ENCODE assay signal across 28 mouse cellular contexts in genomic region chr8:94794782-94795181, GRCm38 (mm10). TPM values are rescaled to one million over a fixed set of nuclear protein-coding genes. Genes with fewer than 3 reads are reported as not detected.
A peak's percentile ranks its signal among the peaks of the same experiment; 100 is the strongest.
DNase-seq lines count a peak whose midpoint lies in the region; ATAC-seq and TF ChIP-seq lines count a peak whose summit lies in the region.
"Had no signal": no experiment of that assay in that cellular context is flagged by ENCODE, and none has a peak within 500 bp of the region (broad histone marks: within the 10 kb centered on the region; RNA-seq: fewer than 3 reads in every experiment).

No protein-coding gene starts in this region.

- no peak for TF ChIP-seq EP300 in heart, adult 2 months (IDR thresholded peaks at IDR 0.05; ENCODE audit: insufficient read depth, low read depth, low read length)

- H3K9me3 ChIP-seq in heart, embryonic 12.5 days (replicated peaks) = no peaks in the 10 kb centered on the region
- H3K9me3 ChIP-seq in liver, embryonic 13.5 days (replicated peaks) = no peaks in the 10 kb centered on the region
- no peaks in the 10 kb centered on the region for H3K9me3 ChIP-seq in liver, embryonic 11.5 days (ENCODE audit: control insufficient read depth, low read length)
- H3K9me3 ChIP-seq: hindbrain, embryonic 10.5 days; limb, embryonic 12.5 days; lung, embryonic 15.5 days; midbrain, embryonic 13.5 days; neural tube, embryonic 13.5 days had no signal

- no peaks in the 10 kb centered on the region for H3K36me3 ChIP-seq in heart, adult 2 months (ENCODE audit: control insufficient read depth, insufficient read depth, low read length)
- no peaks in the 10 kb centered on the region for H3K36me3 ChIP-seq in heart, embryonic 12.5 days
- H3K36me3 ChIP-seq in liver, embryonic 13.5 days = no peaks in the 10 kb centered on the region
- no peaks in the 10 kb centered on the region for H3K36me3 ChIP-seq in liver, embryonic 11.5 days (ENCODE audit: control insufficient read depth, insufficient read depth, low read length)
- H3K36me3 ChIP-seq: hindbrain, embryonic 10.5 days; limb, embryonic 12.5 days; lung, embryonic 15.5 days; midbrain, embryonic 13.5 days; neural tube, embryonic 13.5 days had no signal

- intact Hi-C loops in heart, adult 2 months (cut with DNase I) = no loop called here

- no peak for DNase-seq in heart, adult 2 months
- no peak for DNase-seq in liver, embryonic 13.5 days
- no peak for DNase-seq in liver, embryonic 11.5 days (ENCODE audit: low spot score)
- peak; percentile 36 for DNase-seq in naive thymus-derived CD4-positive, alpha-beta T cell, adult 2 months (ENCODE audit: low read depth)
- no peak for DNase-seq in spleen, adult 18-20 months
- DNase-seq in adrenal gland, adult 8-10 months = no peak
- DNase-seq: cerebellum, adult 2 months; cerebellum, postnatal 36 days; gastrocnemius, postnatal 36 days; kidney, adult 18-20 months; kidney, postnatal 36 days; layer of hippocampus, adult 9-11 months; right cerebral cortex, adult 18-20 months; thymus, postnatal 4 days had no signal

- H3K9ac ChIP-seq in heart, adult 2 months (ENCODE audit: low read depth, low read length) = no peak overlapping the region
- H3K9ac ChIP-seq in heart, embryonic 12.5 days = no peak overlapping the region
- no peak overlapping the region for H3K9ac ChIP-seq in liver, embryonic 13.5 days
- no peak overlapping the region for H3K9ac ChIP-seq in liver, embryonic 11.5 days (ENCODE audit: low read depth, low read length)
- H3K9ac ChIP-seq: limb, embryonic 12.5 days; lung, embryonic 15.5 days; midbrain, embryonic 13.5 days; neural tube, embryonic 13.5 days had no signal

- no peak overlapping the region for H3K27ac ChIP-seq in heart, adult 2 months
- H3K27ac ChIP-seq in heart, embryonic 12.5 days (ENCODE audit: poor library complexity, severe bottlenecking) = no peak overlapping the region
- no peak overlapping the region for H3K27ac ChIP-seq in liver, embryonic 13.5 days
- no peak overlapping the region for H3K27ac ChIP-seq in liver, embryonic 11.5 days (ENCODE audit: low read depth, low read length)
- H3K27ac ChIP-seq: hindbrain, embryonic 10.5 days; hindbrain, postnatal 0 days; limb, embryonic 12.5 days; lung, embryonic 15.5 days; midbrain, embryonic 13.5 days; neural tube, embryonic 13.5 days had no signal

- H3K4me1 ChIP-seq in heart, adult 2 months (ENCODE audit: control insufficient read depth, insufficient read depth, low read length) = no peaks in the 10 kb centered on the region
- no peaks in the 10 kb centered on the region for H3K4me1 ChIP-seq in heart, embryonic 12.5 days (replicated peaks)
- peaks cover 12% of the 10 kb centered on the region for H3K4me1 ChIP-seq in liver, embryonic 13.5 days (replicated peaks)
- no peaks in the 10 kb centered on the region for H3K4me1 ChIP-seq in liver, embryonic 11.5 days (replicated peaks; ENCODE audit: control insufficient read depth, insufficient read depth, low read length)
- H3K4me1 ChIP-seq: hindbrain, embryonic 10.5 days; limb, embryonic 12.5 days; lung, embryonic 15.5 days; neural tube, embryonic 13.5 days had no signal

- TF ChIP-seq CTCF in heart, adult 2 months (IDR thresholded peaks at IDR 0.05) = 0 out of 2 replicates have a peak, but pooled peaks have one; percentile 5

- no peaks in the 10 kb centered on the region for H3K27me3 ChIP-seq in heart, adult 2 months (ENCODE audit: control insufficient read depth, insufficient read depth, low read length)
- 0 out of 2 replicates have a peak, but pooled peaks cover 4% of the 10 kb centered on the region for H3K27me3 ChIP-seq in heart, embryonic 12.5 days (replicated peaks)
- H3K27me3 ChIP-seq in liver, embryonic 13.5 days = peaks cover 19% of the 10 kb centered on the region
- H3K27me3 ChIP-seq in liver, embryonic 11.5 days (replicated peaks; ENCODE audit: control insufficient read depth, insufficient read depth, low read length) = no peaks in the 10 kb centered on the region
- H3K27me3 ChIP-seq: limb, embryonic 12.5 days; lung, embryonic 15.5 days; midbrain, embryonic 13.5 days; neural tube, embryonic 13.5 days had no signal

- no peaks in the 10 kb centered on the region for H3K79me2 ChIP-seq in heart, adult 2 months (replicated peaks; ENCODE audit: control insufficient read depth, insufficient read depth, low read length)

- 93% methylated on average over 2 of the region's 2 CpGs for WGBS in heart, adult 2 months
- 90% methylated on average over 2 of the region's 2 CpGs for WGBS in heart, embryonic 12.5 days
- 78% methylated on average over 2 of the region's 2 CpGs for WGBS in liver, embryonic 13.5 days (ENCODE audit: insufficient replicate concordance)
- 90% methylated on average over 2 of the region's 2 CpGs for WGBS in liver, embryonic 11.5 days

- no peak overlapping the region for H3K4me2 ChIP-seq in heart, embryonic 12.5 days
- no peak overlapping the region for H3K4me2 ChIP-seq in liver, embryonic 13.5 days
- no peak overlapping the region for H3K4me2 ChIP-seq in liver, embryonic 11.5 days
- H3K4me2 ChIP-seq: limb, embryonic 12.5 days; lung, embryonic 15.5 days; midbrain, embryonic 13.5 days; neural tube, embryonic 13.5 days had no signal

- no peak for TF ChIP-seq POLR2A in heart, adult 2 months (IDR thresholded peaks at IDR 0.05; ENCODE audit: insufficient read depth, low read depth, low read length)

- ATAC-seq in heart, embryonic 12.5 days (ENCODE audit: insufficient number of reproducible peaks, low FRiP score) = no peak
- ATAC-seq in liver, embryonic 13.5 days (ENCODE audit: low read depth) = peak; percentile 58; the same call in 1 of the 2 replicates
- ATAC-seq in liver, embryonic 11.5 days (replicated peaks; ENCODE audit: low FRiP score) = no peak
- ATAC-seq in erythroblast, adult 5-6 weeks (replicated peaks; ENCODE audit: low FRiP score, poor library complexity, severe bottlenecking) = peak; percentile 86
- ATAC-seq: forebrain, embryonic 14.5 days; hindbrain, postnatal 0 days; midbrain, embryonic 13.5 days had no signal

- no peak overlapping the region for H3K4me3 ChIP-seq in heart, adult 2 months
- no peak overlapping the region for H3K4me3 ChIP-seq in heart, embryonic 12.5 days
- no peak overlapping the region for H3K4me3 ChIP-seq in liver, embryonic 13.5 days (replicated peaks)
- no peak overlapping the region for H3K4me3 ChIP-seq in liver, embryonic 11.5 days (ENCODE audit: low read depth, low read length)
- H3K4me3 ChIP-seq: erythroblast, embryonic 14.5 days; hindbrain, embryonic 10.5 days; limb, embryonic 12.5 days; lung, embryonic 15.5 days; midbrain, embryonic 13.5 days; neural tube, embryonic 13.5 days had no signal

RNA-seq across cellular contexts. Expression of gene Ccl17, which starts 15.5 kb away (rescaled TPM):
- total RNA-seq in heart, adult 2 months (2021) = not detected
- polyA plus RNA-seq in heart, adult 2 months (2012; rRNA removed) = 0.62 TPM in 1 of 2 replicates, not detected in the other
- polyA plus RNA-seq in heart, embryonic 12.5 days (2016; fragmentation: Nextera tagmentation; extraction: Ambion mirVana) = 0.75 TPM in 1 of 2 replicates, not detected in the other
- polyA plus RNA-seq in liver, embryonic 13.5 days (2015; fragmentation: Nextera tagmentation; extraction: Ambion mirVana) = 0.36 and 0.48 TPM in 2 replicates
- polyA plus RNA-seq in liver, embryonic 11.5 days (2014; fragmentation: Nextera tagmentation; extraction: Ambion mirVana) = 0.62 and 1.3 TPM in 2 replicates
- not detected in 2 replicates for total RNA-seq in erythroblast, adult 5-6 weeks (2015; ENCODE audit: low replicate concordance)
- total RNA-seq in erythroblast, adult 5-6 weeks (2017; ENCODE audit: low replicate concordance) = 0.77 TPM in 1 of 2 replicates, not detected in the other
- 1 to 10 TPM in 3 of 4 experiments, under 1 TPM in 1; 0.55 to 4.4 (median 1.7) TPM for total RNA-seq in adrenal gland, adult 8-10 months (2022)
- total RNA-seq: gastrocnemius, postnatal 36 days; hindbrain, postnatal 0 days had no signal
- polyA plus RNA-seq: brain, embryonic 14.5 days; embryonic facial prominence, embryonic 11.5 days; erythroblast, embryonic 14.5 days; heart, postnatal 0 days; hindbrain, embryonic 10.5 days; limb, embryonic 12.5 days; neural tube, embryonic 13.5 days had no signal

RNA-seq across cellular contexts. Expression of gene Cx3cl1, which starts 23.0 kb away (rescaled TPM):
- 1 to 10 TPM; 5.1 to 5.4 TPM for total RNA-seq in heart, adult 2 months (2021)
- polyA plus RNA-seq in heart, adult 2 months (2012; rRNA removed) = 11.3 and 12.0 TPM in 2 replicates
- polyA plus RNA-seq in heart, embryonic 12.5 days (2016; fragmentation: Nextera tagmentation; extraction: Ambion mirVana) = 13.1 and 15.2 TPM in 2 replicates
- polyA plus RNA-seq in liver, embryonic 13.5 days (2015; fragmentation: Nextera tagmentation; extraction: Ambion mirVana) = 0.39 and 0.40 TPM in 2 replicates
- 0.53 and 0.78 TPM in 2 replicates for polyA plus RNA-seq in liver, embryonic 11.5 days (2014; fragmentation: Nextera tagmentation; extraction: Ambion mirVana)
- total RNA-seq in erythroblast, adult 5-6 weeks (2015; ENCODE audit: low replicate concordance) = 0.63 TPM in 1 of 2 replicates, not detected in the other
- 0.77 and 2.4 TPM in 2 replicates for total RNA-seq in erythroblast, adult 5-6 weeks (2017; ENCODE audit: low replicate concordance)
- total RNA-seq in adrenal gland, adult 8-10 months (2022) = 10 to 100 TPM; 27.2 to 62.7 (median 45.0) TPM

RNA-seq across cellular contexts. Expression of gene Coq9, which starts 43.3 kb away (rescaled TPM):
- 100 to 1,000 TPM; 545 to 681 TPM for total RNA-seq in heart, adult 2 months (2021)
- 823 and 843 TPM in 2 replicates for polyA plus RNA-seq in heart, adult 2 months (2012; rRNA removed)
- polyA plus RNA-seq in heart, embryonic 12.5 days (2016; fragmentation: Nextera tagmentation; extraction: Ambion mirVana) = 118 and 121 TPM in 2 replicates
- polyA plus RNA-seq in liver, embryonic 13.5 days (2015; fragmentation: Nextera tagmentation; extraction: Ambion mirVana) = 51.4 and 51.5 TPM in 2 replicates
- polyA plus RNA-seq in liver, embryonic 11.5 days (2014; fragmentation: Nextera tagmentation; extraction: Ambion mirVana) = 82.2 and 82.9 TPM in 2 replicates
- total RNA-seq in erythroblast, adult 5-6 weeks (2015; ENCODE audit: low replicate concordance) = 4.4 and 10.7 TPM in 2 replicates
- total RNA-seq in erythroblast, adult 5-6 weeks (2017; ENCODE audit: low replicate concordance) = 27.3 and 54.5 TPM in 2 replicates
- 100 to 1,000 TPM; 145 to 165 (median 158) TPM for total RNA-seq in adrenal gland, adult 8-10 months (2022)

RNA-seq across cellular contexts. Expression of gene Ciapin1, which starts 43.4 kb away (rescaled TPM):
- total RNA-seq in heart, adult 2 months (2021) = 10 to 100 TPM; 81.9 to 98.6 TPM
- polyA plus RNA-seq in heart, adult 2 months (2012; rRNA removed) = 57.2 TPM in 2 replicates
- 102 and 109 TPM in 2 replicates for polyA plus RNA-seq in heart, embryonic 12.5 days (2016; fragmentation: Nextera tagmentation; extraction: Ambion mirVana)
- polyA plus RNA-seq in liver, embryonic 13.5 days (2015; fragmentation: Nextera tagmentation; extraction: Ambion mirVana) = 66.7 and 68.0 TPM in 2 replicates
- 94.8 and 99.5 TPM in 2 replicates for polyA plus RNA-seq in liver, embryonic 11.5 days (2014; fragmentation: Nextera tagmentation; extraction: Ambion mirVana)
- 16.7 and 30.3 TPM in 2 replicates for total RNA-seq in erythroblast, adult 5-6 weeks (2015; ENCODE audit: low replicate concordance)
- total RNA-seq in erythroblast, adult 5-6 weeks (2017; ENCODE audit: low replicate concordance) = 27.0 and 27.2 TPM in 2 replicates
- 10 to 100 TPM; 67.0 to 99.3 (median 78.5) TPM for total RNA-seq in adrenal gland, adult 8-10 months (2022)

RNA-seq across cellular contexts. Expression of gene Ccl22, which starts 49.4 kb away (rescaled TPM):
- total RNA-seq in heart, adult 2 months (2021) = not detected
- polyA plus RNA-seq in heart, adult 2 months (2012; rRNA removed) = 0.14 and 0.41 TPM in 2 replicates
- polyA plus RNA-seq in heart, embryonic 12.5 days (2016; fragmentation: Nextera tagmentation; extraction: Ambion mirVana) = not detected in 2 replicates
- 0.24 and 0.27 TPM in 2 replicates for polyA plus RNA-seq in liver, embryonic 13.5 days (2015; fragmentation: Nextera tagmentation; extraction: Ambion mirVana)
- not detected in 2 replicates for polyA plus RNA-seq in liver, embryonic 11.5 days (2014; fragmentation: Nextera tagmentation; extraction: Ambion mirVana)
- total RNA-seq in erythroblast, adult 5-6 weeks (2015; ENCODE audit: low replicate concordance) = 1.0 and 2.5 TPM in 2 replicates
- total RNA-seq in erythroblast, adult 5-6 weeks (2017; ENCODE audit: low replicate concordance) = 0.68 and 1.4 TPM in 2 replicates
- under 1 TPM in 1 of 4 experiments, not detected in 3; 0.59 TPM for total RNA-seq in adrenal gland, adult 8-10 months (2022)
- total RNA-seq: gastrocnemius, postnatal 36 days; megakaryocyte, adult 5-6 weeks had no signal
- polyA plus RNA-seq: embryonic facial prominence, embryonic 11.5 days; forebrain, embryonic 14.5 days; heart, postnatal 0 days; hindbrain, embryonic 10.5 days; limb, embryonic 12.5 days; midbrain, embryonic 13.5 days; neural tube, embryonic 13.5 days had no signal

Comparison
In these comparisons a context has a peak if more than half of its experiments do, and no peak if none do; other contexts are left out.
1. ATAC-seq: peak in liver, embryonic 13.5 days (single experiment) and erythroblast, adult 5-6 weeks (single experiment); none in heart, embryonic 12.5 days (single experiment) and liver, embryonic 11.5 days (single experiment).